Mouse (Mus musculus): ENCODE results near the gene Corin. TPM values are rescaled to one million over a fixed set of nuclear protein-coding genes. Genes with fewer than 3 reads are reported as not detected.

Corin gene
- polyA plus RNA-seq, 1 experiment from 2014 or later, result 0.32 TPM

DNA sequence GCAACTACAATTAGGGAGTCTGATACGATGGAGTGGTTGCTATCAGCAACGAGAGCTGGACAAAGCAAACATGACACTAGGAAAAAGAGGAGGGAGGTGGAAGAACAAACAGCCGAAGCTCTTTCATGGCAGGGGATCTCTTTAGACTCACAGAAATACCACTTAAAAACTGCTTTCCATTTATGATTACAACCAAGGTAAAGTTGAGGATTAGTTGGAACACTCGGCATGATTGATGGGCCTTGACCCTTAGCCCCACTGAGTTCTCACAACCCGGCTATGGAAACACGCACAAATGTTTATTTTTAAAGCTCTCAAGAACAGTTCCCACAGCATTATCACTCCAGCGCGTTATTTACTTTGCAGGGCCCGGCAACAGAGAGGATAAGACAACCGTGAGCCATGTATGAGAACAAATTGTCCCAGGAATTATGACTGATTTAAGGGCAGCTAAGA, 92.4 kb downstream of the Corin start:
- 18% methylated on average over 10 of the region's 10 CpGs for WGBS
- no peaks in the 10 kb centered on the region for H3K36me3 ChIP-seq (ENCODE audit: control insufficient read depth, insufficient read depth, low read length)
- H3K27ac ChIP-seq (ENCODE audit: low read length), result no peak overlapping the region
- H3K9ac ChIP-seq (ENCODE audit: low read depth, low read length), result no peak overlapping the region
- H3K4me2 ChIP-seq (ENCODE audit: low read depth, low read length), result peak overlapping the region; percentile 16
- H3K9me3 ChIP-seq (ENCODE audit: control insufficient read depth, low read length), result no peaks in the 10 kb centered on the region
- ATAC-seq, result peak; percentile 69
- no peaks in the 10 kb centered on the region for H3K27me3 ChIP-seq (replicated peaks; ENCODE audit: control insufficient read depth, insufficient read depth, low read length)
- H3K4me1 ChIP-seq (ENCODE audit: control insufficient read depth, insufficient read depth, low read length), result peaks cover 7% of the 10 kb centered on the region; the same call in 1 of the 2 replicates
- no peak overlapping the region for H3K4me3 ChIP-seq (ENCODE audit: low read length)

DNA sequence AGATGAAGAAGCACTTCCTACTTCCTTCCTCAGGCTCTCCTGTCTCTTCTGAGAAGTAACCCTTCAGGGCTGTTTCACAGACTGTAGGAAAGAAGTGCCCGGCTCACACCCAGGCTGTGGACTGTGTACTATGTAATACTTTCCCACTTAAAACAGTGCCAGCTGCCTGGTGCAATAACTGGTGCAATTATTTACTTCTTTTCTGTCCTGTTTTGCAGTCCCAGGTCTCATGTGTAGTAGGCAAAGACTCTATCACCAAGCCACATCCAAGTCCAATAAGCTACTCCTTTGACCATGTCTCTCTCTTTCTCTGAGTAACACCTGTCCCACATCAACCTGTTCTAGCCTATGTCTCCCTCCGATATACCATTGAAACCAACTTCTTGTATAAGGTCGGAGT, 93.4 kb downstream of the Corin start:
- Histone ChIP-seq H3K4me3 (ENCODE audit: low read length) (no peak overlapping the region), H3K4me1 (ENCODE audit: control insufficient read depth, insufficient read depth, low read length) (peaks cover 7% of the 10 kb centered on the region; the same call in 1 of the 2 replicates), H3K27me3 (replicated peaks; ENCODE audit: control insufficient read depth, insufficient read depth, low read length) (no peaks in the 10 kb centered on the region), H3K36me3 (ENCODE audit: control insufficient read depth, insufficient read depth, low read length) (no peaks in the 10 kb centered on the region), H3K9me3 (ENCODE audit: control insufficient read depth, low read length) (no peaks in the 10 kb centered on the region), H3K4me2 (ENCODE audit: low read depth, low read length) (no peak overlapping the region), H3K27ac (ENCODE audit: low read length) (no peak overlapping the region), H3K9ac (ENCODE audit: low read depth, low read length) (no peak overlapping the region)
- ATAC-seq, result no peak
- 83% methylated on average over 3 of the region's 3 CpGs for WGBS

DNA sequence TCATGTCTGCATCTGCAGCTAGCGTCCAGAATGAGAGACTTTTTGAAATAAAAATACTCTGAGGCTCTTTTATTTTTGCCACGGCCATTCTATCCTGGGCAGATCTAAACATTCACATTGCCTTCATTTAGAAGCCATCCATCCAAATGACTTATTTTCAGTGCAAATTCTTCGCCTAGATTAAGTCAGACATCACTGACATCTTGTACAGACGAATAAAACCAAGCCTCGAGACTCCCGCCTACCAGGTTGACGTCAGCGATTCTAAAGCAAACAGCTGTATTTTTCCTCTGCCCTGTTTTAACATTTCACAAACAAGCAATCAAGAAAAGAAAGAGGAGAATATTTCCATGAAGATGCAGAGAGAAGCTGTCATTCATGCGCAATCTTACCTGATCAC, 100.9 kb downstream of the Corin start:
- H3K9me3 ChIP-seq (ENCODE audit: control insufficient read depth, low read length), result no peaks in the 10 kb centered on the region
- no peak overlapping the region for H3K27ac ChIP-seq (ENCODE audit: low read length)
- H3K36me3 ChIP-seq (ENCODE audit: control insufficient read depth, insufficient read depth, low read length), result no peaks in the 10 kb centered on the region
- no peak overlapping the region for H3K4me2 ChIP-seq (ENCODE audit: low read depth, low read length)
- no peak overlapping the region for H3K4me3 ChIP-seq (ENCODE audit: low read length)
- H3K9ac ChIP-seq (ENCODE audit: low read depth, low read length), result no peak overlapping the region
- no peaks in the 10 kb centered on the region for H3K27me3 ChIP-seq (replicated peaks; ENCODE audit: control insufficient read depth, insufficient read depth, low read length)
- no peaks in the 10 kb centered on the region for H3K4me1 ChIP-seq (ENCODE audit: control insufficient read depth, insufficient read depth, low read length)
- WGBS, result 76% methylated on average over 9 of the region's 9 CpGs
- ATAC-seq, result no peak

DNA sequence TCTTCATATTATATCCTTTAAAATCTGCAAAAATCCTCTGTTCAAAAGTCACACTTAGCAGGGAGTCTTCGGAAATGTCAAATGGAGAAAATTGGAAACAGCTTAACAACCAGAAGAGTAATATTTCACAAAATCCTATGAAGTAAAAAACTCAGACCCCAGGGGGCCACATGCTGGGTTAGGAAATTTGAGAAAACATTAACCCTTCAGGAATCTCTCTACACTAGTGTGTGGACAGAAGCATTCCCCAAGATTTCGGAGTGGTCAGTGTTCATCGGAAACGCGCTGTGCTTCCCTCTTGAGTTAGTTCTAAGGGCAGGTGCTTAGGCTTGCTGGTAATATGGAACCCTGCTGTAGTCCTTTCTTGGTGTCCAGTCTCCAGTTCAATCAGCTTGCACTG, 101.4 kb downstream of the Corin start:
- ATAC-seq, result no peak
- Histone ChIP-seq H3K9ac (ENCODE audit: low read depth, low read length) (no peak overlapping the region), H3K4me2 (ENCODE audit: low read depth, low read length) (no peak overlapping the region), H3K36me3 (ENCODE audit: control insufficient read depth, insufficient read depth, low read length) (no peaks in the 10 kb centered on the region), H3K9me3 (ENCODE audit: control insufficient read depth, low read length) (no peaks in the 10 kb centered on the region), H3K27me3 (replicated peaks; ENCODE audit: control insufficient read depth, insufficient read depth, low read length) (no peaks in the 10 kb centered on the region), H3K4me1 (ENCODE audit: control insufficient read depth, insufficient read depth, low read length) (no peaks in the 10 kb centered on the region), H3K4me3 (ENCODE audit: low read length) (no peak overlapping the region), H3K27ac (ENCODE audit: low read length) (no peak overlapping the region)
- 87% methylated on average over 5 of the region's 5 CpGs for WGBS

DNA sequence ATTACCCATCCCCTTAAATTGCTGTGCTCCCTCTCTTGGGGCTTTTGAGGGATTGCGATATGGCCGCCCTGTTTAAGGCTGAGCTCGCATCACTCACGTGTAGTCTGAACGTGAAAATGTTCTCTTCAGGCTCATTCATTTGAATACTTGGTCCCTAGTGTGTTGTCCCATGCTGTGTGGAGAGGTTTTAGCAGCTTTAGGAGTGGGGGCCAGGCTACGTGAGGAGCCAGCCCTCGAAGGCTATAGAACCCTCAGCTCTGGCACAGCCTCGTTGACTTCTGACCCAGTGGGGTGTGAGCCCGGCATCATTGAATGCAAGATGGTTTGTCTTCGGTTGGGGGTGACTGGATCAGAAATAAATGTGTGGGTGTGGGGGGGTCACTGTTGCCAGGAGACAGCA, 102.5 kb downstream of the Corin start:
- no peaks in the 10 kb centered on the region for H3K27me3 ChIP-seq (replicated peaks; ENCODE audit: control insufficient read depth, insufficient read depth, low read length)
- no peak for ATAC-seq

DNA sequence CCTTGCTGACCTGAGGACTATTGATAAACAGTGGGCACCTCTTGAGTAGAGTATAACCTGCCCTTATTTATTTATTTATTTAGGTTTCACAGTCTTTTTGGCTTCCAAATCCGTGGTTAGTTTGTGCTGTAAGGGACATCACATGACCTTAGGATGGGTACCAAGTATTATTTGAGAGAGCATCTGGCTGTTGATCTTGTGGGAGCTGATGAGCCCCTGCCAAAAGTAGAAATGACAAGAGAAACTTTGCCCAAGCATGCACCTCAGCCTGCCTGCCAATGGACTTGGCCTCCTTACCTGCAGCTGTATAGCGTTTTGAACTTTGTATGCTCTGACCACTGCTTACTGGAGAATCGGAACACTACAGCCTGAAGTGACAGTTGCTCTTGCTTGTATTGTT, 103.0 kb downstream of the Corin start:
- Histone ChIP-seq H3K27me3 (replicated peaks; ENCODE audit: control insufficient read depth, insufficient read depth, low read length) (no peaks in the 10 kb centered on the region), H3K4me1 (ENCODE audit: control insufficient read depth, insufficient read depth, low read length) (no peaks in the 10 kb centered on the region), H3K4me2 (ENCODE audit: low read depth, low read length) (no peak overlapping the region), H3K9me3 (ENCODE audit: control insufficient read depth, low read length) (no peaks in the 10 kb centered on the region), H3K36me3 (ENCODE audit: control insufficient read depth, insufficient read depth, low read length) (no peaks in the 10 kb centered on the region), H3K9ac (ENCODE audit: low read depth, low read length) (no peak overlapping the region), H3K4me3 (ENCODE audit: low read length) (no peak overlapping the region), H3K27ac (ENCODE audit: low read length) (no peak overlapping the region)
- WGBS, result 86% methylated on average over 3 of the region's 3 CpGs
- no peak for ATAC-seq

More for the DNA sequence above, 102.5 kb downstream of the Corin start:
- no peak overlapping the region for H3K27ac ChIP-seq (ENCODE audit: low read length)
- no peak overlapping the region for H3K4me3 ChIP-seq (ENCODE audit: low read length)
- WGBS, result 73% methylated on average over 10 of the region's 10 CpGs
- H3K4me2 ChIP-seq (ENCODE audit: low read depth, low read length), result no peak overlapping the region
- H3K4me1 ChIP-seq (ENCODE audit: control insufficient read depth, insufficient read depth, low read length), result no peaks in the 10 kb centered on the region
- H3K9me3 ChIP-seq (ENCODE audit: control insufficient read depth, low read length), result no peaks in the 10 kb centered on the region
- no peak overlapping the region for H3K9ac ChIP-seq (ENCODE audit: low read depth, low read length)
- no peaks in the 10 kb centered on the region for H3K36me3 ChIP-seq (ENCODE audit: control insufficient read depth, insufficient read depth, low read length)

DNA sequence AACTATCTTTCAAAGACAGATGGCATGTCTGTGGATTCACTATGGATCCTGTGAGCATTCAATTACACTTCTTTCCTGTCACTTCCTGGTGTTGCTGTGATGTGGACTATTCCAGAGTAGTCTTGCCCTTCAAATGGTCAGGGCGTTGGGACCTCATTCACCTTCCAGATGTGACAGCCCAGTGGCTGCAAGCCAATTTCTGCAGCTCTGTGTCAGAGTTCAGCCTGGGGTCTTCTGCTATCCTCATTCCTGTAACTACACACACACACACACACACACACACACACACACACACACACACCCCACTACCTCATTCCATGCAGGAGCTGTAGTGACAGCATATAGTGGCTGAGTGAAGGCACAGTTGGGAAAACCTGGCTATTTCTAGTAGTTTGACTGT, 122.1 kb downstream of the Corin start:
- Histone ChIP-seq H3K4me3 (ENCODE audit: low read length) (no peak overlapping the region), H3K27ac (ENCODE audit: low read length) (no peak overlapping the region), H3K4me1 (ENCODE audit: control insufficient read depth, insufficient read depth, low read length) (no peaks in the 10 kb centered on the region), H3K9me3 (ENCODE audit: control insufficient read depth, low read length) (no peaks in the 10 kb centered on the region), H3K36me3 (ENCODE audit: control insufficient read depth, insufficient read depth, low read length) (no peaks in the 10 kb centered on the region), H3K27me3 (replicated peaks; ENCODE audit: control insufficient read depth, insufficient read depth, low read length) (no peaks in the 10 kb centered on the region), H3K4me2 (ENCODE audit: low read depth, low read length) (no peak overlapping the region), H3K9ac (ENCODE audit: low read depth, low read length) (no peak overlapping the region)
- ATAC-seq, result no peak
- 48% methylated on average over 1 of the region's 1 CpGs for WGBS

DNA sequence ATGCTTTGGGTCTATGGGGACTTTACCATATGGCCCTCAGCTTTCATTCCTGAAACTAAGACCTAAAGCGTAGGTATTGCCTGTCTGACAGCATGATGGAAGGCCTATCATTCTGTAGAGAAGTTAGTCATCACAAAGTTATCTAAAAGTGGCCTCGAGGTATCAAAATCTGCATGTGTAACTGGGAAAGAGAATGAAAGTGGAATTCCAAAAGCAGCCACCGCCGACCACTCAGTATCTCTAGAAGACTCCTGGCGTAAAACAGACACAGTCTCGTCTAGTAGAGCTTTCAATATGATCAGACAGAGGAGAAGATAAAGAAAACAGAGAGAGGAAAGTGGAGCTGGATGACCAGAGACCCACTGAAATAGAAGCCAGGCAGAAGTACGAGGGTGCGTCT, 123.7 kb downstream of the Corin start:
- Histone ChIP-seq H3K4me2 (ENCODE audit: low read depth, low read length) (no peak overlapping the region), H3K27me3 (replicated peaks; ENCODE audit: control insufficient read depth, insufficient read depth, low read length) (no peaks in the 10 kb centered on the region), H3K9ac (ENCODE audit: low read depth, low read length) (no peak overlapping the region), H3K27ac (ENCODE audit: low read length) (no peak overlapping the region), H3K4me3 (ENCODE audit: low read length) (no peak overlapping the region), H3K4me1 (ENCODE audit: control insufficient read depth, insufficient read depth, low read length) (no peaks in the 10 kb centered on the region), H3K9me3 (ENCODE audit: control insufficient read depth, low read length) (no peaks in the 10 kb centered on the region), H3K36me3 (ENCODE audit: control insufficient read depth, insufficient read depth, low read length) (no peaks in the 10 kb centered on the region)
- 67% methylated on average over 8 of the region's 8 CpGs for WGBS
- ATAC-seq, result no peak

DNA sequence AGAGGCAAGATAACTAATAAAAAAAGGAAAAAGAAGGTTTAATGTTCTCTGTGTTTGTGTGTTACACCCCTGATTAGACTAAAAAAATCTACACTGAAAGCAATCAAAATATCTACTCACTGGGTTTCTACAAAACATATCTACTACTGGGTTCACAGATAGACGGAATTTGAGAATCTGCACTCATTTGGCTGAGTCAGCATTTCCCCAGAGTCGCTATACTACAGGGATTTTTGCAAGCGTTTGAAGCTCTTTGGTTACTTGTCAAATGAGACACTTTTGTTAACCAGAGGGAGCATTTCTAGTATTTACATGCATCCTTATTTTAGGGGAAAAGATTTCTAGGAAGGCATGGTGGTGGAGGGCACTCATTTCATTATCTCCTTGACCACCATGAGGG, 136.3 kb downstream of the Corin start:
- ATAC-seq, result no peak
- H3K4me2 ChIP-seq (ENCODE audit: low read depth, low read length), result no peak overlapping the region
- H3K4me1 ChIP-seq (ENCODE audit: control insufficient read depth, insufficient read depth, low read length), result no peaks in the 10 kb centered on the region
- H3K36me3 ChIP-seq (ENCODE audit: control insufficient read depth, insufficient read depth, low read length), result no peaks in the 10 kb centered on the region
- no peak overlapping the region for H3K4me3 ChIP-seq (ENCODE audit: low read length)
- H3K9ac ChIP-seq (ENCODE audit: low read depth, low read length), result no peak overlapping the region
- H3K9me3 ChIP-seq (ENCODE audit: control insufficient read depth, low read length), result no peaks in the 10 kb centered on the region
- WGBS, result 88% methylated on average over 3 of the region's 3 CpGs
- no peak overlapping the region for H3K27ac ChIP-seq (ENCODE audit: low read length)
- no peaks in the 10 kb centered on the region for H3K27me3 ChIP-seq (replicated peaks; ENCODE audit: control insufficient read depth, insufficient read depth, low read length)

DNA sequence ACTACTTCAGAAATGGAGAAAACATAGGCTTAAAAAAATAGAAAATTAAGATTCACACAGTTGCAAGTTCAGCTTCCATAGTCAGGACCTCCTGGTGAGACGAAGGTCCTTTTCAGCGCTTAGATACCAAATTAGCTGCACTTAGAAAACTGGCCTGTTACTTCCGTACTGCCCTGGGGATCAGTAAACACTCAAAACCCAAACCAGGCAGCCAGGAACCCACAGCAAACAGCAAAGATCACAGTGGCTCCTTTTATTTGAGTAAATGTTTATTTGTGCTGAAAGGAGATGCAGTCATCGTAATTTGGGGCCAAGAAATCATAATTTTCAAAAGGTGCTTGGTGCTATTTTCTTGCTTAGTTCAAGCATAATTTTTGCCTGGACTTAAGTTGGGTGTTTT, 138.5 kb downstream of the Corin start:
- no peaks in the 10 kb centered on the region for H3K36me3 ChIP-seq (ENCODE audit: control insufficient read depth, insufficient read depth, low read length)
- H3K4me2 ChIP-seq (ENCODE audit: low read depth, low read length), result no peak overlapping the region
- no peak overlapping the region for H3K27ac ChIP-seq (ENCODE audit: low read length)
- H3K4me1 ChIP-seq (ENCODE audit: control insufficient read depth, insufficient read depth, low read length), result no peaks in the 10 kb centered on the region
- no peaks in the 10 kb centered on the region for H3K9me3 ChIP-seq (ENCODE audit: control insufficient read depth, low read length)
- no peaks in the 10 kb centered on the region for H3K27me3 ChIP-seq (replicated peaks; ENCODE audit: control insufficient read depth, insufficient read depth, low read length)
- no peak overlapping the region for H3K9ac ChIP-seq (ENCODE audit: low read depth, low read length)
- H3K4me3 ChIP-seq (ENCODE audit: low read length), result no peak overlapping the region
- ATAC-seq, result no peak
- WGBS, result 60% methylated on average over 4 of the region's 4 CpGs
